Mouse (Mus musculus) hindbrain, embryonic 14.5 days (tissue): ENCODE results near the gene Npas2. TPM values are rescaled to one million over a fixed set of nuclear protein-coding genes. Genes with fewer than 3 reads are reported as not detected.

Experiments used
- ATAC-seq: fragments of 200-750 bp; cut with Nextera tagmentation; 2 replicates; pipeline ENCODE4 v1.8.0; 2017; ENCODE audit warnings: moderate number of reproducible peaks, mild to moderate bottlenecking, moderate TSS enrichment, moderate library complexity; ENCODE audit not compliant: low FRiP score
- DNase-seq: peaks from one replicate; pipeline ENCODE4 v3.0.0-alpha.2; 2015; ENCODE audit warnings: low spot score
- H3K27ac ChIP-seq: fragments of 300-500 bp; sonication (generic); 2 replicates; pipeline ENCODE4 v1.5.1; 2014; ENCODE audit warnings: mild to moderate bottlenecking, moderate library complexity
- H3K27me3 ChIP-seq: fragments of 300-500 bp; sonication (generic); 2 replicates; pipeline ENCODE4 v1.6.1; 2014; ENCODE audit warnings: mild to moderate bottlenecking, low read length, mixed read lengths; ENCODE audit not compliant: control insufficient read depth, insufficient read depth
- H3K36me3 ChIP-seq: fragments of 300-500 bp; sonication (generic); replicated peaks from 2 replicates; pipeline ENCODE4 v1.6.1; 2014; ENCODE audit not compliant: control insufficient read depth, insufficient read depth
- H3K4me1 ChIP-seq: fragments of 300-500 bp; sonication (generic); replicated peaks from 2 replicates; pipeline ENCODE4 v1.6.1; 2014; ENCODE audit warnings: antibody characterized with exemption, low read length, mixed read lengths; ENCODE audit not compliant: control insufficient read depth, insufficient read depth
- H3K4me2 ChIP-seq: fragments of 300-500 bp; sonication (generic); replicated peaks from 2 replicates; pipeline ENCODE4 v1.6.1; 2014; ENCODE audit warnings: mild to moderate bottlenecking, moderate library complexity
- H3K4me3 ChIP-seq: fragments of 300-500 bp; sonication (generic); replicated peaks from 2 replicates; pipeline ENCODE4 v1.5.1; 2014; ENCODE audit warnings: mild to moderate bottlenecking, low read length
- H3K9ac ChIP-seq: fragments of 300-500 bp; sonication (generic); 2 replicates; pipeline ENCODE4 v1.6.1; 2014
- H3K9me3 ChIP-seq: fragments of 300-500 bp; sonication (generic); 2 replicates; pipeline ENCODE4 v1.6.1; 2016; ENCODE audit warnings: low read length; ENCODE audit not compliant: control insufficient read depth
- WGBS: fragments of 180-500 bp; shearing (Covaris S2); extraction: QIAGEN DNeasy Blood & Tissue Kit; methylation state at CpG from one replicate; pipeline ENCODE4 v1.1.7; 2014; 5-methylcytosine and 5-hydroxymethylcytosine counted together
- polyA plus RNA-seq: library from polyadenylated mRNA; unstranded; fragments of >200 nt; fragmentation: Nextera tagmentation; extraction: Ambion mirVana; gene quantifications from 2 replicates; pipeline ENCODE4 v1.2.1, GENCODE M21; 2014

The Npas2 gene
- polyA plus RNA-seq, 1 experiment from 2014 or later: 0.60 TPM

DNA sequence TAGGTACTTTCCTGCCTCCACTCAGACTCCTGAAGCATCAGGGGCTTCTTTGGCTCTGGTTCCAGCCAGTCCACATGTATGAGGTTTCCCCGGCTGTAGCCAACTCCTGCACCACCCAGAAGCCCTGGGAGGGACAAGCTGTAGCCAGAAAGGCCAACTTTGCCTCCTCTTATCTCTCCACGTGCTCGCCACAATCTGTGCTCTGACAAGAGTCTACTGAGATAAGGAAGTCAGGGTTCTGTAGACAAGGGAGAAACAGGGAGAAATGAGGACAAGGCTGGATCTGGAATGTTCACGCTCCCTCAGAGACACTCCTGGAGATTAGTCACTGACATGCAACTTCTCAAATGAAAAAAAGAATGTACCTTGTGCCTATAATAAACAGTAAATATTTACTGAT, 12.2 kb downstream of the Npas2 start:
- no peak overlapping the region for H3K4me2 ChIP-seq
- no peak overlapping the region for H3K4me3 ChIP-seq
- DNase-seq (no peak), ATAC-seq (no peak)
- no peak overlapping the region for H3K9ac ChIP-seq
- no peaks in the 10 kb centered on the region for H3K27me3 ChIP-seq
- H3K27ac ChIP-seq: no peak overlapping the region
- WGBS: 88% methylated on average over 4 of the region's 4 CpGs
- H3K9me3 ChIP-seq: no peaks in the 10 kb centered on the region
- H3K36me3 ChIP-seq: no peaks in the 10 kb centered on the region
- H3K4me1 ChIP-seq: no peaks in the 10 kb centered on the region

DNA sequence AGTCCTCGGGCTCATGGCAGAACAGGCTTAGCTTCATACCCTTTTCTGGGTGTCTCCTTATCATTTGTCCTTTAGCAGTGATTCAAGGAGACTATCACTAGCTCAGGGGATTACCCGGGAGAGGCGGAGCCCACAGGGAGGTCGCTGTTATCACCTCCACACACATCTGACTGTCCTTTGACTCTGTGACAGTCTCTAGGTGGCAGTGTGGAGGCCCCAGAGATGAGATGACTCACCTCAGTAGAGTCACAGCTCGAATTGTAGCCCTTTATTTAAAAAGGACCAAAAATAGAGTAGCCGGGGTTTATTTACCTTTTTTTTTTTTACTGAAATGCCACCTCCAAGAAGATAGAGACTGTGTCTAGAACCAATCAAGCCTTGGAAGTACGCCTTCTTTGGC, 13.4 kb downstream of the Npas2 start:
- no peak for ATAC-seq
- H3K4me1 ChIP-seq: no peaks in the 10 kb centered on the region
- H3K4me2 ChIP-seq: no peak overlapping the region
- H3K4me3 ChIP-seq: no peak overlapping the region
- no peaks in the 10 kb centered on the region for H3K9me3 ChIP-seq
- no peak overlapping the region for H3K27ac ChIP-seq
- 52% methylated on average over 7 of the region's 7 CpGs for WGBS
- H3K27me3 ChIP-seq: no peaks in the 10 kb centered on the region
- no peaks in the 10 kb centered on the region for H3K36me3 ChIP-seq
- no peak for DNase-seq
- no peak overlapping the region for H3K9ac ChIP-seq

DNA sequence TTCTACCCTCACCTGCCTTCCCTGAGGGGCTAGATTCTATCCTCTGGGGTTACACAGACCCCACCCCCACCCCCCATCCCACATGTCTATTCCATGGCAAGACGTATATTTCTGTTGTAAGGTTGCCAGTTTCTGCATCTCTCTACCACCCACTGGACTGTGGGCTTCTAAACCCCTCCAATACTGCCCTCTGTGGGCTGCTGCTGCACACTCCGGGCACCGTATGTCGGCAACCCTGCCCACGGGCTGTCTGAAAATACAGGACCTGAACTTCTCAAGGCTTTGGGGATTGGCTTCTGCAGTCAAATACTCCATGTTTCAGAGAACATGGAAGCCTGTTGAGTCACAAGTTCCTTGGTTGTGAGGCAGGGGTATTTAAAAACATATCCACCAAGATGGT, 17.4 kb downstream of the Npas2 start:
- Histone ChIP-seq H3K36me3 (no peaks in the 10 kb centered on the region), H3K27me3 (no peaks in the 10 kb centered on the region), H3K9me3 (no peaks in the 10 kb centered on the region), H3K9ac (no peak overlapping the region), H3K27ac (no peak overlapping the region), H3K4me2 (no peak overlapping the region), H3K4me3 (no peak overlapping the region), H3K4me1 (no peaks in the 10 kb centered on the region)
- 81% methylated on average over 5 of the region's 5 CpGs for WGBS
- DNase-seq: no peak
- no peak for ATAC-seq

DNA sequence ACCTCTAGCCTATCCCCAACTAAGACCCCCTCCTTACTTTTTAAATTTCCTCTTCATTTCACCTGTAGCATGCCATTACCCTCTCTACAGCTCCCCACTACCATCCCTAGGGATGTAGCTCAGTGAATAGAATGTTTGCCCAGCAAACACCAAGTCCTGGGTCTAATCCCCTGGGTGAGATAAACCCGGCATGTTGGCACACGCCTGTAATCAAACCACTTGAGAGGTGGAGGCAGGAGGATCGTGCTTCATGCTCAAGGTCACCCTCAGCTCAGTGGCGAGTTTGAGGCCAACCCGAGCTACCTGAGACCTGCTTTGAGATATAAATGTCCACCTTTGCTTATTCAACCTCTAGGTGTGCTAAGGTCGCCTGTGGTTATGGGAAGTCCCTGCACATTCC, 19.5 kb downstream of the Npas2 start:
- ATAC-seq: no peak

DNA sequence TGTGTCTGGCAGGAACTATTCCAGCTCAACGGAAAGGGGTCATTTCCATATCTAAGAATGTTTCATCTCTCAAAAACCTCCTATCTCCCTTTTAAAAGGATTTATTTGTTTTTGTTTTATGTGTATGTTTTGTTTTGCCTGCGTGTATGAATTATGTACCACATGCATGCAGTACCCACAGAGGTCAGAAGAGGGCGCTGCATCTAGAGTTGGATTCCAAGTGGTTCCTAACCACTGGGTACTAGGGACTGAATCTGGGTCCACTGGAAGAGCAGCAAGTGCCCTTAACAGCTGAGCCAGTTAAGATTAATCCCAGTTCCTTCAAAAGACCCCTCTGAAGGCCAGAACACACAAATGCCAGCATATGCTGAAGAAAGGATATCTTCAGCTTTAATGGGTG, 24.1 kb downstream of the Npas2 start:
- Histone ChIP-seq H3K27ac (no peak overlapping the region), H3K9me3 (no peaks in the 10 kb centered on the region), H3K4me1 (no peaks in the 10 kb centered on the region), H3K9ac (no peak overlapping the region), H3K36me3 (no peaks in the 10 kb centered on the region), H3K4me2 (no peak overlapping the region), H3K4me3 (no peak overlapping the region), H3K27me3 (no peaks in the 10 kb centered on the region)
- ATAC-seq: no peak
- DNase-seq: no peak
- WGBS: 85% methylated on average over 3 of the region's 3 CpGs

More for the DNA sequence above, 19.5 kb downstream of the Npas2 start:
- no peak for DNase-seq
- no peaks in the 10 kb centered on the region for H3K9me3 ChIP-seq
- 86% methylated on average over 6 of the region's 6 CpGs for WGBS
- no peaks in the 10 kb centered on the region for H3K27me3 ChIP-seq
- no peak overlapping the region for H3K4me2 ChIP-seq
- no peaks in the 10 kb centered on the region for H3K4me1 ChIP-seq
- no peak overlapping the region for H3K9ac ChIP-seq
- no peaks in the 10 kb centered on the region for H3K36me3 ChIP-seq
- H3K27ac ChIP-seq: no peak overlapping the region
- H3K4me3 ChIP-seq: no peak overlapping the region

DNA sequence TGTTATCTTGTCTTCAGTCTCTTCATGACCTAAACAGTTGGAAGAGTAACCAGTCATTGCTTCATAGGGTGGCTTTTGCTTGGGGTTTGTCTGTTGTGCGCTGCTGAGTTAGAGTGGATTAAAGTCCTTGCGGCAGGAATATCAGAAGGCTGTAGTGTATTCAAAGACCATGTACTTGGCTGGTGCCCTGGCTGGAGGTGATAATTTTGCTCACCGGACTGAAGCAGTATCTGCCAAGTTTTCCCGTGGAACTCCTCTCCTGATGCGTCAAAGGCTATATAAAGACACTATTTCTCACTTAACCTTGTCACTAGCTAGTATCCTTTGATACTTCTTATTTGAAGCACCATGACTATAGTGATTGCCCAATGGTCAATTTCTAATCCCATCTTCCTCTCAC, 34.9 kb downstream of the Npas2 start:
- H3K9ac ChIP-seq: no peak overlapping the region
- no peak overlapping the region for H3K4me3 ChIP-seq
- no peak for ATAC-seq
- no peak overlapping the region for H3K4me2 ChIP-seq
- no peaks in the 10 kb centered on the region for H3K36me3 ChIP-seq
- no peaks in the 10 kb centered on the region for H3K27me3 ChIP-seq
- no peak overlapping the region for H3K27ac ChIP-seq
- DNase-seq: no peak
- WGBS: 93% methylated on average over 5 of the region's 5 CpGs
- H3K4me1 ChIP-seq: no peaks in the 10 kb centered on the region
- no peaks in the 10 kb centered on the region for H3K9me3 ChIP-seq

DNA sequence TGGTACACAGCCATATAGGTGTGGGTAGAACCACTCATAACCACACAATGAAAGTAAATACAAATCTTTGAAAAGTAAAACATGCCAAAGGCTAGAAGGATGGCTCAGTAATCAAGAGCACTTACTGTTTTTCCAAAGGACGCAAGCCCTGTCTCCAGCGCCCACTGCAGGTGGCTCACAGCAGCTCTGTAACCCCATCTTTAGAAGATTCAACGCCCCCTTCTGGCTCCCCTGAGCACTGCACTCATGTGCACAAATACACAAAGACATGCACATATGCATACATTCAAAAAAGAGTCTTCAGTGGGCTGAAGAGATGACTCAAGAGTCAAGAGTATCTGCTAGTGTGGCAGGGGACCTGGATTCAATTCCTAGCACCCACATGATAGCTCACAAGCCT, 36.5 kb downstream of the Npas2 start:
- Histone ChIP-seq H3K4me2 (no peak overlapping the region), H3K27me3 (no peaks in the 10 kb centered on the region), H3K4me3 (no peak overlapping the region), H3K36me3 (no peaks in the 10 kb centered on the region), H3K27ac (no peak overlapping the region), H3K9ac (no peak overlapping the region), H3K4me1 (no peaks in the 10 kb centered on the region), H3K9me3 (no peaks in the 10 kb centered on the region)
- WGBS: 74% methylated on average over 3 of the region's 3 CpGs
- ATAC-seq (no peak), DNase-seq (no peak)

DNA sequence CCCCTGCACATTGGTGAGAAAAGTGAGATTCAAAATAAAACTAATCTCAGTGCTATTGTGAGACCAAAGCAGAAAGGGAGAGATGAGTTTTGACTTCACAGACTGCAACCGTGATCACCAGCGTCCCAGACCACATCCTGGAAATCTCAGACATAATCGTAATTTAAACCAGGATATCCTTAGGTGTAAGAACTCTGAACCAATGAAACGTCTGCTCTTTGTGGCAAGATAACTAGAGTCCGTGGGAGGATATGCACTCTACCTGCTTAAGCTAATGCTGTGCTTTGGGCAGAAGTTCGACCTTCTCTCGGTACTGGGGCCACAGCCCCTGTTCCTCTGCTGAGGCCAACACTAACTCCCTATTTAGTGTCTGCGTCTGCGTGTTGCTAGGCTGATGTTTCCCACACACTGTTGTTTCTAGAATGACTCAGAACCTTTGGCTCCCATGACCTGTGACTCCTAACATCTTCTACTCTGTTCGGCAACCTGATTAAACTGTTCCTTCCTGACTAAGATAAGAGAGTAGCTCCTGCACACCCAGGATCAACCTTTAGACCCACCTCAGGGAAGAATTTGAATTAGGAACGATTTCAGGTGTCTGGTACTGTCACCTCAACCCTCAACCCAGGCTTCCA, 41.4 kb downstream of the Npas2 start:
- H3K4me1 ChIP-seq: no peaks in the 10 kb centered on the region
- H3K9me3 ChIP-seq: no peaks in the 10 kb centered on the region
- 90% methylated on average over 11 of the region's 11 CpGs for WGBS
- H3K27ac ChIP-seq: no peak overlapping the region
- DNase-seq (no peak), ATAC-seq (no peak)
- H3K36me3 ChIP-seq: no peaks in the 10 kb centered on the region
- no peaks in the 10 kb centered on the region for H3K27me3 ChIP-seq
- H3K4me3 ChIP-seq: no peak overlapping the region
- no peak overlapping the region for H3K4me2 ChIP-seq
- H3K9ac ChIP-seq: no peak overlapping the region

DNA sequence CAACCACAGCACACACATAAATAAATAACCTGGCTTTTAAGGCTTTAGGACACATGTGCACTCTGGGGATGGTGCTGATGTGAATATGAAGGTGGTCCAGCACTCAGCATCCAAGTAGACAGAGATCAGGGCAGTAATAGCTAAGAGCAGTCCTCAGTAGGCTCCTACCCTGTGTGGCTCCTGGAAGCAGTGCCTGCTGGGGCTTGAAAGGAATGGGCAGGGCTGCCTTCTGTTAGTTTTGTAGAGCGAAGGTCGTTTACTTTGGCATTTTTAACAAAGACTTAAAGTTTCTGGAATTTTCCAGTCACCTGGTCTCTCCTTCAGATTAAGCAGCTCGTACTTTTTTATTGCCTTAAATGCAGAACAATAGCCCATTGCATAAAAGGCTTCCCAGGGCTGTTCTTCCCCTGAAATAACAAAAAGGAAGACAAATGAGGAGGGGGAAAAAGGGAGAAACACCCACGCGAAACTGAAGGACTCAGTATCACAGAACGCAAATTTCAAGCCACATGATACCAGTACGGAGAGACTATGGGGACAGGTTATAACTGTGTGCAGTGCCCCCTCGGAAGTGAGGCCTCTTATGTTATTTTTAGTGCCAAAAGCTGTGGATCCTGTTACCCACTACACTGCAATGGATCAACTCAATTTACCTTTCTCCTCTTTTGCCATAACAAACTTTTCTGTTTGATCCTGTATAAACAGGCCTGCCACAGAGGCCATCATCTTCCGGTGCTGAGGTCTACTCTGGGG, 44.1 kb downstream of the Npas2 start:
- ATAC-seq (no peak), DNase-seq (no peak)
- WGBS: 68% methylated on average over 9 of the region's 9 CpGs
- H3K27ac ChIP-seq: no peak overlapping the region
- no peak overlapping the region for H3K9ac ChIP-seq
- no peaks in the 10 kb centered on the region for H3K9me3 ChIP-seq
- no peaks in the 10 kb centered on the region for H3K4me1 ChIP-seq
- H3K27me3 ChIP-seq: no peaks in the 10 kb centered on the region
- H3K36me3 ChIP-seq: no peaks in the 10 kb centered on the region
- H3K4me2 ChIP-seq: no peak overlapping the region
- H3K4me3 ChIP-seq: no peak overlapping the region
